Mouse (Mus musculus): ENCODE data around the gene Itgb5. TPM values are rescaled to one million over a fixed set of nuclear protein-coding genes. Genes with fewer than 3 reads are reported as not detected.

Itgb5 gene
- polyA plus RNA-seq, 1 experiment, result 59.7 TPM

- TF ChIP-seq POLR2A (IDR thresholded peaks at IDR 0.05; ENCODE audit: insufficient read depth, low read length) (no peak), CTCF (IDR thresholded peaks at IDR 0.05; ENCODE audit: low read depth, low read length) (no peak), EP300 (IDR thresholded peaks at IDR 0.05; ENCODE audit: insufficient read depth, low read depth, low read length) (no peak)
- H3K9me3 ChIP-seq (replicated peaks; ENCODE audit: control insufficient read depth, insufficient read depth, low read length, poor library complexity, severe bottlenecking), result no peaks in the 10 kb centered on the region
- H3K27ac ChIP-seq (ENCODE audit: insufficient read depth, low read length), result no peak overlapping the region
- H3K4me1 ChIP-seq (ENCODE audit: control insufficient read depth, insufficient read depth, low read length), result no peaks in the 10 kb centered on the region
- peaks cover 15% of the 10 kb centered on the region for H3K36me3 ChIP-seq (ENCODE audit: control insufficient read depth, insufficient read depth, low read length, poor library complexity, severe bottlenecking)
- H3K4me3 ChIP-seq (ENCODE audit: low read depth, low read length), result no peak overlapping the region
- H3K9ac ChIP-seq (ENCODE audit: low read depth, poor library complexity, severe bottlenecking), result peak overlapping the region; percentile 82
- no peaks in the 10 kb centered on the region for H3K27me3 ChIP-seq (ENCODE audit: control insufficient read depth, insufficient read depth, low read length, poor library complexity, severe bottlenecking)
These were observed 137.8 kb downstream of the Itgb5 start for GRCm38 (mm10) chr16:33967283-33967640.

GRCm38 (mm10) chr16:33979855-33980254 is 150.4 kb downstream of the Itgb5 start:
- H3K27me3 ChIP-seq (ENCODE audit: control insufficient read depth, insufficient read depth, low read length, poor library complexity, severe bottlenecking), result no peaks in the 10 kb centered on the region
- peak; percentile 59 for TF ChIP-seq EP300 (IDR thresholded peaks at IDR 0.05; ENCODE audit: insufficient read depth, low read depth, low read length)
- no peak for TF ChIP-seq POLR2A (IDR thresholded peaks at IDR 0.05; ENCODE audit: insufficient read depth, low read length)
- TF ChIP-seq CTCF (IDR thresholded peaks at IDR 0.05; ENCODE audit: low read depth, low read length), result no peak
- H3K9me3 ChIP-seq (replicated peaks; ENCODE audit: control insufficient read depth, insufficient read depth, low read length, poor library complexity, severe bottlenecking), result peaks cover 17% of the 10 kb centered on the region
- H3K36me3 ChIP-seq (ENCODE audit: control insufficient read depth, insufficient read depth, low read length, poor library complexity, severe bottlenecking), result no peaks in the 10 kb centered on the region
- H3K4me3 ChIP-seq (ENCODE audit: low read depth, low read length), result no peak overlapping the region
- peak overlapping the region; percentile 70 for H3K27ac ChIP-seq (ENCODE audit: insufficient read depth, low read length)
- no peaks in the 10 kb centered on the region for H3K4me1 ChIP-seq (ENCODE audit: control insufficient read depth, insufficient read depth, low read length)
- H3K9ac ChIP-seq (ENCODE audit: low read depth, poor library complexity, severe bottlenecking), result no peak overlapping the region

- H3K4me1 ChIP-seq (ENCODE audit: control insufficient read depth, insufficient read depth, low read length), result no peaks in the 10 kb centered on the region
- H3K4me3 ChIP-seq (ENCODE audit: low read depth, low read length), result no peak overlapping the region
- H3K9me3 ChIP-seq (replicated peaks; ENCODE audit: control insufficient read depth, insufficient read depth, low read length, poor library complexity, severe bottlenecking), result 0 out of 2 replicates have a peak, but pooled peaks cover 3% of the 10 kb centered on the region
- no peak for TF ChIP-seq CTCF (IDR thresholded peaks at IDR 0.05; ENCODE audit: low read depth, low read length)
- TF ChIP-seq POLR2A (IDR thresholded peaks at IDR 0.05; ENCODE audit: insufficient read depth, low read length), result no peak
- TF ChIP-seq EP300 (IDR thresholded peaks at IDR 0.05; ENCODE audit: insufficient read depth, low read depth, low read length), result no peak
- H3K27ac ChIP-seq (ENCODE audit: insufficient read depth, low read length), result no peak overlapping the region
- no peak overlapping the region for H3K9ac ChIP-seq (ENCODE audit: low read depth, poor library complexity, severe bottlenecking)
- H3K27me3 ChIP-seq (ENCODE audit: control insufficient read depth, insufficient read depth, low read length, poor library complexity, severe bottlenecking), result no peaks in the 10 kb centered on the region
- no peaks in the 10 kb centered on the region for H3K36me3 ChIP-seq (ENCODE audit: control insufficient read depth, insufficient read depth, low read length, poor library complexity, severe bottlenecking)
These were observed 154.2 kb downstream of the Itgb5 start for GRCm38 (mm10) chr16:33983712-33984111.

GRCm38 (mm10) chr16:33985372-33985771 is 155.9 kb downstream of the Itgb5 start:
- H3K27me3 ChIP-seq (ENCODE audit: control insufficient read depth, insufficient read depth, low read length, poor library complexity, severe bottlenecking), result no peaks in the 10 kb centered on the region
- no peaks in the 10 kb centered on the region for H3K36me3 ChIP-seq (ENCODE audit: control insufficient read depth, insufficient read depth, low read length, poor library complexity, severe bottlenecking)
- H3K4me1 ChIP-seq (ENCODE audit: control insufficient read depth, insufficient read depth, low read length), result no peaks in the 10 kb centered on the region
- TF ChIP-seq EP300 (IDR thresholded peaks at IDR 0.05; ENCODE audit: insufficient read depth, low read depth, low read length) (no peak), POLR2A (IDR thresholded peaks at IDR 0.05; ENCODE audit: insufficient read depth, low read length) (no peak), CTCF (IDR thresholded peaks at IDR 0.05; ENCODE audit: low read depth, low read length) (no peak)
- no peak overlapping the region for H3K4me3 ChIP-seq (ENCODE audit: low read depth, low read length)
- 0 out of 2 replicates have a peak, but pooled peaks cover 3% of the 10 kb centered on the region for H3K9me3 ChIP-seq (replicated peaks; ENCODE audit: control insufficient read depth, insufficient read depth, low read length, poor library complexity, severe bottlenecking)
- H3K27ac ChIP-seq (ENCODE audit: insufficient read depth, low read length), result no peak overlapping the region
- no peak overlapping the region for H3K9ac ChIP-seq (ENCODE audit: low read depth, poor library complexity, severe bottlenecking)

GRCm38 (mm10) chr16:33986993-33987392 is 157.5 kb downstream of the Itgb5 start:
- no peaks in the 10 kb centered on the region for H3K4me1 ChIP-seq (ENCODE audit: control insufficient read depth, insufficient read depth, low read length)
- no peak overlapping the region for H3K4me3 ChIP-seq (ENCODE audit: low read depth, low read length)
- H3K27me3 ChIP-seq (ENCODE audit: control insufficient read depth, insufficient read depth, low read length, poor library complexity, severe bottlenecking), result no peaks in the 10 kb centered on the region
- TF ChIP-seq POLR2A (IDR thresholded peaks at IDR 0.05; ENCODE audit: insufficient read depth, low read length) (no peak), EP300 (IDR thresholded peaks at IDR 0.05; ENCODE audit: insufficient read depth, low read depth, low read length) (no peak), CTCF (IDR thresholded peaks at IDR 0.05; ENCODE audit: low read depth, low read length) (no peak)
- no peak overlapping the region for H3K27ac ChIP-seq (ENCODE audit: insufficient read depth, low read length)
- no peaks in the 10 kb centered on the region for H3K9me3 ChIP-seq (replicated peaks; ENCODE audit: control insufficient read depth, insufficient read depth, low read length, poor library complexity, severe bottlenecking)
- H3K9ac ChIP-seq (ENCODE audit: low read depth, poor library complexity, severe bottlenecking), result no peak overlapping the region
- no peaks in the 10 kb centered on the region for H3K36me3 ChIP-seq (ENCODE audit: control insufficient read depth, insufficient read depth, low read length, poor library complexity, severe bottlenecking)

GRCm38 (mm10) chr16:33988358-33989012 is 159.0 kb downstream of the Itgb5 start:
- Histone ChIP-seq H3K4me3 (ENCODE audit: low read depth, low read length) (no peak overlapping the region), H3K27ac (ENCODE audit: insufficient read depth, low read length) (no peak overlapping the region), H3K4me1 (ENCODE audit: control insufficient read depth, insufficient read depth, low read length) (no peaks in the 10 kb centered on the region), H3K9ac (ENCODE audit: low read depth, poor library complexity, severe bottlenecking) (no peak overlapping the region), H3K27me3 (ENCODE audit: control insufficient read depth, insufficient read depth, low read length, poor library complexity, severe bottlenecking) (no peaks in the 10 kb centered on the region), H3K36me3 (ENCODE audit: control insufficient read depth, insufficient read depth, low read length, poor library complexity, severe bottlenecking) (no peaks in the 10 kb centered on the region), H3K9me3 (replicated peaks; ENCODE audit: control insufficient read depth, insufficient read depth, low read length, poor library complexity, severe bottlenecking) (no peaks in the 10 kb centered on the region)
- TF ChIP-seq EP300 (IDR thresholded peaks at IDR 0.05; ENCODE audit: insufficient read depth, low read depth, low read length), result 0 out of 2 replicates have a peak, but pooled peaks have one; percentile 27
- TF ChIP-seq POLR2A (IDR thresholded peaks at IDR 0.05; ENCODE audit: insufficient read depth, low read length), result no peak
- TF ChIP-seq CTCF (IDR thresholded peaks at IDR 0.05; ENCODE audit: low read depth, low read length), result peak; percentile 87
